Mouse (Mus musculus) MEL (cell line): ENCODE data around the gene Myo3b. TPM values are rescaled to one million over a fixed set of nuclear protein-coding genes. Genes with fewer than 3 reads are reported as not detected.

Experiments
- DNase-seq: peaks from one replicate; pipeline ENCODE4 v3.0.0; 2011; ENCODE audit warnings: low read depth, low spot score
- H3K27ac ChIP-seq: 2 replicates; pipeline ENCODE4 v1.5.1; 2012; ENCODE audit warnings: low read depth, mild to moderate bottlenecking, control low read depth, low read length, moderate library complexity; ENCODE audit not compliant: control insufficient read depth
- H3K27me3 ChIP-seq, 2 experiments: fragments of 150-350 bp in 1 of 2; sonication (generic) in 1 of 2; 2 replicates each; pipeline ENCODE4 v1.6.1; 2012; ENCODE audit warnings: low read length in 2 of 2, mild to moderate bottlenecking in 2 of 2, improper control_type of control experiment in 1 of 2, moderate library complexity in 1 of 2; ENCODE audit not compliant: insufficient read depth in 2 of 2, control insufficient read depth in 1 of 2
- H3K36me3 ChIP-seq, 2 experiments: 2 replicates each; pipeline ENCODE4 v1.6.1; 2012 to 2014; ENCODE audit warnings: low read length in 2 of 2, improper control_type of control experiment in 1 of 2, inconsistent platforms in 1 of 2, mild to moderate bottlenecking in 1 of 2; ENCODE audit not compliant: insufficient read depth in 2 of 2, control insufficient read depth in 1 of 2
- H3K4me1 ChIP-seq, 2 experiments: fragments of 150-350 bp in 1 of 2; sonication (generic) in 1 of 2; 2 replicates each; pipeline ENCODE4 v1.6.1; 2012; ENCODE audit warnings: low read length in 2 of 2, improper control_type of control experiment in 1 of 2, mild to moderate bottlenecking in 1 of 2; ENCODE audit not compliant: insufficient read depth in 2 of 2, control insufficient read depth in 1 of 2
- H3K4me3 ChIP-seq, 2 experiments: fragments of 150-350 bp in 1 of 2; sonication (generic) in 1 of 2; 2 replicates each; pipeline ENCODE4 v1.5.1; 2012; ENCODE audit warnings: low read depth in 2 of 2, low read length in 2 of 2, mild to moderate bottlenecking in 2 of 2, moderate library complexity in 2 of 2, control low read depth in 1 of 2, improper control_type of control experiment in 1 of 2; ENCODE audit not compliant: control insufficient read depth in 1 of 2, insufficient read depth in 1 of 2
- H3K79me2 ChIP-seq: 2 replicates; pipeline ENCODE4 v1.6.1; 2012; ENCODE audit warnings: mild to moderate bottlenecking, low read length, moderate library complexity; ENCODE audit not compliant: control insufficient read depth, poor library complexity, insufficient read depth
- H3K9ac ChIP-seq: 2 replicates; pipeline ENCODE4 v1.6.1; 2012; ENCODE audit warnings: low read depth, mild to moderate bottlenecking, control low read depth, low read length, moderate library complexity; ENCODE audit not compliant: control insufficient read depth, poor library complexity, severe bottlenecking
- H3K9me3 ChIP-seq: fragments of 150-350 bp; sonication (generic); replicated peaks from 2 replicates; pipeline ENCODE4 v1.6.1; 2012; ENCODE audit warnings: mild to moderate bottlenecking, low read length, improper control_type of control experiment, moderate library complexity; ENCODE audit not compliant: insufficient read depth
- BHLHE40 ChIP-seq: IDR thresholded peaks from 2 replicates; pipeline ENCODE4 v1.6.1; 2012; ENCODE audit warnings: low read depth, mild to moderate bottlenecking, inconsistent platforms, low read length, improper control_type of control experiment, borderline replicate concordance
- CHD1 ChIP-seq: IDR thresholded peaks from 2 replicates; pipeline ENCODE4 v1.6.1; 2012; ENCODE audit warnings: low read depth, mild to moderate bottlenecking, inconsistent platforms, low read length, improper control_type of control experiment
- CTCF ChIP-seq, 3 experiments: IDR thresholded peaks in 2 of 3; conservative IDR thresholded peaks in 1 of 3; 2 replicates each; pipeline ENCODE4 v1.5.1; 2011 to 2012; ENCODE audit warnings: low read length in 3 of 3, low read depth in 2 of 3, mild to moderate bottlenecking in 2 of 3, improper control_type of control experiment in 1 of 3, inconsistent platforms in 1 of 3, mixed read lengths in 1 of 3, moderate library complexity in 1 of 3; ENCODE audit not compliant: control insufficient read depth in 1 of 3, insufficient read depth in 1 of 3, poor library complexity in 1 of 3, severe bottlenecking in 1 of 3
- E2F4 ChIP-seq: IDR thresholded peaks from 2 replicates; pipeline ENCODE4 v1.6.1; 2011; ENCODE audit warnings: low read depth, low read length, improper control_type of control experiment, borderline replicate concordance
- ELF1 ChIP-seq: IDR thresholded peaks from 2 replicates; pipeline ENCODE4 v1.6.1; 2014; ENCODE audit warnings: low read depth, mild to moderate bottlenecking, inconsistent platforms, low read length, improper control_type of control experiment, moderate library complexity
- ETS1 ChIP-seq: IDR thresholded peaks from 2 replicates; pipeline ENCODE4 v1.6.1; 2012; ENCODE audit warnings: low read depth, mild to moderate bottlenecking, inconsistent platforms, low read length, improper control_type of control experiment, moderate library complexity
- GATA1 ChIP-seq: IDR thresholded peaks from 2 replicates; pipeline ENCODE4 v1.6.1; 2011; ENCODE audit warnings: low read depth, low read length, improper control_type of control experiment
- JUND ChIP-seq: IDR thresholded peaks from 2 replicates; pipeline ENCODE4 v1.6.1; 2011; ENCODE audit warnings: low read depth, mild to moderate bottlenecking, improper control_type of control experiment, low read length
- KAT2A ChIP-seq: conservative IDR thresholded peaks from 2 replicates; pipeline ENCODE4 v1.6.1; 2012; ENCODE audit warnings: low read depth, low read length, improper control_type of control experiment, inconsistent platforms
- POLR2A ChIP-seq, 2 experiments: IDR thresholded peaks; 2 replicates each; pipeline ENCODE4 v1.6.1; 2011 to 2012; ENCODE audit warnings: low read length in 2 of 2, mild to moderate bottlenecking in 2 of 2, control low read depth in 1 of 2, improper control_type of control experiment in 1 of 2, low read depth in 1 of 2, moderate library complexity in 1 of 2; ENCODE audit not compliant: control insufficient read depth in 1 of 2, insufficient read depth in 1 of 2, poor library complexity in 1 of 2
- POLR2AphosphoS2 ChIP-seq: IDR thresholded peaks from 2 replicates; pipeline ENCODE4 v1.6.1; 2011; ENCODE audit warnings: low read length, improper control_type of control experiment
- POLR2AphosphoS5 ChIP-seq: IDR thresholded peaks from 2 replicates; pipeline ENCODE4 v1.6.1; 2012; ENCODE audit warnings: low read depth, borderline replicate concordance, mild to moderate bottlenecking, inconsistent platforms, low read length, moderate library complexity, mixed read lengths
- RCOR1 ChIP-seq: IDR thresholded peaks from 2 replicates; pipeline ENCODE4 v1.6.1; 2012; ENCODE audit warnings: low read depth, mild to moderate bottlenecking, inconsistent platforms, low read length, improper control_type of control experiment
- SIN3A ChIP-seq: IDR thresholded peaks from 2 replicates; pipeline ENCODE4 v1.6.1; 2012; ENCODE audit warnings: low read length, improper control_type of control experiment, inconsistent platforms
- SMC3 ChIP-seq: IDR thresholded peaks from 2 replicates; pipeline ENCODE4 v1.6.1; 2011; ENCODE audit warnings: low read depth, low read length, improper control_type of control experiment
- polyA plus RNA-seq, 2 experiments: library from polyadenylated mRNA; stranded (reverse) in 1 of 2; unstranded in 1 of 2; fragments of >175 nt in 1 of 2; fragments of >200 nt in 1 of 2; gene quantifications; 2 replicates each; pipeline versions ENCODE4 v1.2.1 to v1.2.4; 2012; ENCODE audit warnings: low replicate concordance in 2 of 2, low read depth in 1 of 2; ENCODE audit not compliant: insufficient read length in 2 of 2, insufficient read depth in 1 of 2, missing spikeins in 1 of 2
- total RNA-seq: library from RNA; depleted of rRNA; stranded (reverse); fragments of 300-350 nt; gene quantifications from 2 replicates; pipeline ENCODE4 v1.2.3, GENCODE M21; 2012

Gene Myo3b
- total and polyA plus RNA-seq, 3 experiments = not detected

DNA sequence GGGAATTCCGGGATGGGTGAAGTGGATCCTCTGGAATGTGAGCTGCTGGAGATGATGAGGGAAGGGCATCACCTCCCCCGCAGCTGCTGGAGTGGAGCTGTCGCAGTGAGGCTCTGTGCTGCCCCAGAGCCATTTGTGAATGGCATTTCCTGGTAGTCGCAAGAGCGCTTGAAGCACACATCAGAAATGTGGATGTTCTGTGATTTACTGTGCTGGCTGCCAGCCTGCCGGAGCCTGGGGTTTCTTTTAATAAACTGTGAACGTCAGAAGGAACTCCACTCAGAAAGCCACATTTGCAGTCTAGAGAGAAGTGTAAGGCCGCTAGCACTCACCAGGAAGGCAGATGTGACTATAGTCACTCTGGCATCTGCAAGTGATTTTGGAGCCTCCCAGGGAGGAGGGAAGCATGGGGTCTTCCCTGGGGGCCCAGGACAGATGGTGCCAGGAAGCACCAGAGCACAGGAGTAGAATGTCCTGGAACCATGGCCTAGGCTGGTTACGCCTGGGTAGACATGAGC is 223.7 kb downstream of the Myo3b start:
- H3K36me3 ChIP-seq = no peaks in the 10 kb centered on the region
- H3K4me1 ChIP-seq = no peaks in the 10 kb centered on the region
- H3K27me3 ChIP-seq = no peaks in the 10 kb centered on the region
- H3K79me2 ChIP-seq = no peaks in the 10 kb centered on the region
- H3K27ac ChIP-seq = no peak overlapping the region
- no peak overlapping the region for H3K4me3 ChIP-seq
- no peak for DNase-seq
- H3K9ac ChIP-seq = no peak overlapping the region
- no peaks in the 10 kb centered on the region for H3K9me3 ChIP-seq
- no peak for TF ChIP-seq ETS1
- TF ChIP-seq CTCF (IDR thresholded peaks at IDR 0.05 in 2 of 3, conservative IDR thresholded peaks at IDR 0.05 in 1 of 3; ENCODE audit: control insufficient read depth in 1 of 3, insufficient read depth in 1 of 3, low read depth in 2 of 3, low read length in 3 of 3, poor library complexity in 1 of 3, severe bottlenecking in 1 of 3) = no peak
- no peak for TF ChIP-seq BHLHE40
- TF ChIP-seq E2F4 = no peak
- TF ChIP-seq CHD1 = no peak
- no peak for TF ChIP-seq POLR2AphosphoS2
- no peak for TF ChIP-seq JUND
- TF ChIP-seq SIN3A = no peak
- TF ChIP-seq RCOR1 = no peak
- no peak for TF ChIP-seq POLR2AphosphoS5
- TF ChIP-seq SMC3 = no peak
- TF ChIP-seq POLR2A (IDR thresholded peaks at IDR 0.05; ENCODE audit: control insufficient read depth in 1 of 2, insufficient read depth in 1 of 2, low read depth in 1 of 2, low read length in 2 of 2, poor library complexity in 1 of 2) = no peak

GRCm38 (mm10) chr2:70278425-70279277 is 239.7 kb downstream of the Myo3b start:
- Histone ChIP-seq H3K4me3 (no peak overlapping the region), H3K9ac (no peak overlapping the region), H3K9me3 (no peaks in the 10 kb centered on the region), H3K79me2 (no peaks in the 10 kb centered on the region), H3K27me3 (no peaks in the 10 kb centered on the region; a peak in 1 of 4 replicates), H3K27ac (no peak overlapping the region), H3K36me3 (no peaks in the 10 kb centered on the region), H3K4me1 (no peaks in the 10 kb centered on the region)
- TF ChIP-seq ELF1 (no peak), CTCF (IDR thresholded peaks at IDR 0.05 in 2 of 3, conservative IDR thresholded peaks at IDR 0.05 in 1 of 3; ENCODE audit: control insufficient read depth in 1 of 3, insufficient read depth in 1 of 3, low read depth in 2 of 3, low read length in 3 of 3, poor library complexity in 1 of 3, severe bottlenecking in 1 of 3) (no peak), KAT2A (no peak), JUND (no peak), GATA1 (no peak)
- DNase-seq = no peak
